Mouse (Mus musculus): ENCODE data around the gene Trit1. TPM values are rescaled to one million over a fixed set of nuclear protein-coding genes. Genes with fewer than 3 reads are reported as not detected.

Gene Trit1
- polyA plus RNA-seq, 1 experiment = 5.0 TPM

DNA sequence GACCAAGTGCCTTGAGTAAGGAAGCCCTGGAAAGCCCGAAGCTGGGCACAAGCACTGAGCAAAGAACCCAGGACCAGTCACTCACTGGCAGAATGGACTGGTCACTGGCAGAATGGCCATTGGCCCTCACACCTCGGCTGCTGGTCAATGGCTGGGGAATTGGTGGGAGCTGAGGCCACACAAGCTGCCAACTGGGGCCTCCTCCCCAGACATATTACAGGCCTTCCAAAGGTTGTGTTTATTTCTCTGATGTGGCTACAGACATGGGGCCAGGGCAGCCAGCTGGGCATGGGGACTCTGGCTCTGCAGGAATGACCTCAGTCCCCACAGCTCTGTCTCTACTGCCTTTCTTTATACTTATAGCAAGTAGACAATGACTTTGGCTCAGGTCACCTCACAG lies 37.5 kb upstream of the Trit1 start:
- Histone ChIP-seq H3K4me3 (ENCODE audit: extremely low read depth, insufficient read depth, insufficient read length) (no peak overlapping the region), H3K36me3 (ENCODE audit: control insufficient read depth, insufficient read depth, low read length) (no peaks in the 10 kb centered on the region), H3K27ac (ENCODE audit: insufficient read depth, low read length) (no peak overlapping the region), H3K27me3 (ENCODE audit: control insufficient read depth, insufficient read depth, low read length) (no peaks in the 10 kb centered on the region), H3K4me1 (ENCODE audit: control insufficient read depth, insufficient read depth, insufficient read length) (peaks cover 3% of the 10 kb centered on the region; the same call in 1 of the 2 replicates)
- no peak for TF ChIP-seq POLR2A (IDR thresholded peaks at IDR 0.05; ENCODE audit: low read depth, low read length)
- no peak for DNase-seq (ENCODE audit: low read depth in 1 of 2, low spot score in 2 of 2)
- WGBS = 88% methylated on average over 2 of the region's 2 CpGs

DNA sequence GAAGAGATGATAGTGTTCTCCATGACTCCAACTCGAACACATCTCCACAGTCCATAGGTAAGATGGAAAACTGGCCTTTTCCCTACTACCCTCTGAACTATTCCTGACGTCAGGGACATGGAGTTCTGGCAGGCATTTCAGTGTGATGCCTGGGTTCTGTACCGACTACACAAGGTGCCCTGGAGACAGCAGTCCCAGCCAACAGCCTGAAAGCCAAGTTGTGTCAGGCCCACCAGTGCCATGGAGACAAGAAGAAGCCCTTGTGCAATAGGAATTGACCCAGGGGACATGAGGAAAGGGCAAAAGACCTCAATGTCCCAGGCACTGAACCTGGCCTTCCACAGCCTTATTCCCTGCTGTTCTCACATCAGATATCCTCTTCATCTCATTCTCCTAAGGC lies 36.6 kb upstream of the Trit1 start:
- H3K36me3 ChIP-seq (ENCODE audit: control insufficient read depth, insufficient read depth, low read length) = no peaks in the 10 kb centered on the region
- DNase-seq (ENCODE audit: low read depth in 1 of 2, low spot score in 2 of 2) = no peak
- H3K4me1 ChIP-seq (ENCODE audit: control insufficient read depth, insufficient read depth, insufficient read length) = peaks cover 3% of the 10 kb centered on the region; the same call in 1 of the 2 replicates
- TF ChIP-seq CTCF (IDR thresholded peaks at IDR 0.05; ENCODE audit: extremely low read depth, insufficient read depth, insufficient read length, insufficient replicate concordance) = no peak
- TF ChIP-seq POLR2A (IDR thresholded peaks at IDR 0.05; ENCODE audit: low read depth, low read length) = no peak
- H3K27ac ChIP-seq (ENCODE audit: insufficient read depth, low read length) = no peak overlapping the region
- WGBS = 85% methylated on average over 3 of the region's 3 CpGs
- H3K4me3 ChIP-seq (ENCODE audit: extremely low read depth, insufficient read depth, insufficient read length) = no peak overlapping the region
- no peaks in the 10 kb centered on the region for H3K27me3 ChIP-seq (ENCODE audit: control insufficient read depth, insufficient read depth, low read length)

DNA sequence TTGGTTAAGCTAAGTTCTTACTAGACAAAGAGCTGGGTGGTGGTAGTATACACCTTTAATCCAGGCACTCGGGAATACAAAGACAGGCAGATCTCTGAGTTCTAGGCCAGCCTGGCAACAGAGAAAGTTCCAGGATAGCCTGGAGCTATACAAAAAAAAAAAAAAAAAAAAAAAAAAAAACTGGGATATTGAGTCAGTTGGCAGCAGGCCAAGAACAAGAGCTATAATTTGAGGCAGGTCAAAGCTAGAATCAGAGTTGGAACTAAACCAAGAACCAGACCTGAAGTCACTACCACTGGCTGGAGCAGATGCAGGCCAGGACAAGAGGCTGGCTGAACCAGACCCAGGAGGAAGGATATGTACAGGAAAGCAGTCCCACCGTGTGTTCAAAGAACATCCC lies 35.7 kb upstream of the Trit1 start:
- Histone ChIP-seq H3K36me3 (ENCODE audit: control insufficient read depth, insufficient read depth, low read length) (no peaks in the 10 kb centered on the region), H3K27ac (ENCODE audit: insufficient read depth, low read length) (no peak overlapping the region), H3K4me3 (ENCODE audit: extremely low read depth, insufficient read depth, insufficient read length) (no peak overlapping the region), H3K4me1 (ENCODE audit: control insufficient read depth, insufficient read depth, insufficient read length) (peaks cover 3% of the 10 kb centered on the region; the same call in 1 of the 2 replicates), H3K27me3 (ENCODE audit: control insufficient read depth, insufficient read depth, low read length) (no peaks in the 10 kb centered on the region)
- 80% methylated on average over 2 of the region's 2 CpGs for WGBS
- TF ChIP-seq CTCF (IDR thresholded peaks at IDR 0.05; ENCODE audit: extremely low read depth, insufficient read depth, insufficient read length, insufficient replicate concordance) = no peak
- no peak for TF ChIP-seq POLR2A (IDR thresholded peaks at IDR 0.05; ENCODE audit: low read depth, low read length)
- DNase-seq (ENCODE audit: low read depth in 1 of 2, low spot score in 2 of 2) = no peak

DNA sequence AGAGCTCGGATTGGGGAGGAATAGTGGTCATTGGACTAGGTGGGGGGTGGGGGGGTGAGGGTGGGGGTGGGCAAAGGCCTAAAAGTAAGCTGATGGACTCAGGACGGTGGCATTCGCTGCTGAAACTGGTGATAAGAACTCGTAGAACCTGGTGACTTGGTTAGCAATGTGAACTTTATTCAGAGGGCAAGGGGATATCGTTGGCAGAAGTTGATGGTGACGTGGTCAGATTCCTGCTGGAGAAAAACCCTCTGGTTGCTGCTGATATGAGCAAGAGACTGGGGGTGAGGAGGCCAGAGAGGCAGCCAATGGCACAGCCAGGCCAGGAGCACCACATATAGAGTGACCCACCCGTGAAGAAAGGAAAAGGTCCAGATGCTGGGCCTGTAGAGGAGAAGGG lies 35.2 kb upstream of the Trit1 start:
- H3K27ac ChIP-seq (ENCODE audit: insufficient read depth, low read length) = no peak overlapping the region
- no peaks in the 10 kb centered on the region for H3K27me3 ChIP-seq (ENCODE audit: control insufficient read depth, insufficient read depth, low read length)
- DNase-seq (ENCODE audit: low read depth in 1 of 2, low spot score in 2 of 2) = no peak
- H3K36me3 ChIP-seq (ENCODE audit: control insufficient read depth, insufficient read depth, low read length) = no peaks in the 10 kb centered on the region
- 86% methylated on average over 7 of the region's 7 CpGs for WGBS
- H3K4me1 ChIP-seq (ENCODE audit: control insufficient read depth, insufficient read depth, insufficient read length) = peaks cover 3% of the 10 kb centered on the region; the same call in 1 of the 2 replicates
- H3K4me3 ChIP-seq (ENCODE audit: extremely low read depth, insufficient read depth, insufficient read length) = no peak overlapping the region
- no peak for TF ChIP-seq CTCF (IDR thresholded peaks at IDR 0.05; ENCODE audit: extremely low read depth, insufficient read depth, insufficient read length, insufficient replicate concordance)
- TF ChIP-seq POLR2A (IDR thresholded peaks at IDR 0.05; ENCODE audit: low read depth, low read length) = no peak

DNA sequence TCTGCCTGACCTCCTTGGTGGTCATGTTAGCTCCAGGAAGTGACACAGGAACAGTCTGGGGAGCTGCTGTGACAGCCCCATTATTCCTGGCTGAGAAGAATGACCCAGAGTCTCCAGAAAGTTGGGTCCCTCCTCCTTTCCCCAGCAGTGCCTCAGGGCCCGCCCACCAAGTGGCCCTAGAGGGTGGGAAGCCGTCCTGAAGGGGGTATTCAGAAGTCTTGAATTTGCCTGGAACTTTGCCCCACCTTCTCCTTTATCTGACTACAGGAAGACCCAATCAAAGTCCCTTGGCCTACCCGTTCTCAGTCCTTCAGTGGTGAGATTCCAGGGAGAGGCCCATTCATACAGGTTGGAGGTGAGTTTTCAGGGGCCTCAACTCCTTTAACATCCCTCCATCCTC lies 34.5 kb upstream of the Trit1 start:
- H3K4me1 ChIP-seq (ENCODE audit: control insufficient read depth, insufficient read depth, insufficient read length) = peaks cover 3% of the 10 kb centered on the region; the same call in 1 of the 2 replicates
- 78% methylated on average over 3 of the region's 3 CpGs for WGBS

DNA sequence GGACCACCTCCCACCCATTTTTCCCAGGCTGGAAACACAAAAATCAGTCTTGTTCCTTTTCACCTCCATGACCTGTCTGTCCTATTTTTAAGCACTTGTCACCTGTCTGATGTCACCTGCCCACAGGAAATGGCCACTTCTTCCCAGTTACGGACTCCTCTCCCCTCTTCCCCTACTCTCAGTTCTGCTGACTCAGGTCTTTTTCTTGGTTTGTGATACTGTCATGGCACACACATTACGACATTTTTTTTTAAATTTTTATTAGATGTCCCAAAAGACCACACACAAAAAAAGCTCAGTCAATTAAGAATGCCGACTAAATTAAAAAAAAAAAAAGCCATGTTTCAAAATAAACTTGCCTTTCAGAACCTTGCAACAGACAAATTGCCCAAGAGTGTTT lies 33.9 kb upstream of the Trit1 start:
- Histone ChIP-seq H3K27me3 (ENCODE audit: control insufficient read depth, insufficient read depth, low read length) (no peaks in the 10 kb centered on the region), H3K36me3 (ENCODE audit: control insufficient read depth, insufficient read depth, low read length) (no peaks in the 10 kb centered on the region), H3K4me3 (ENCODE audit: extremely low read depth, insufficient read depth, insufficient read length) (no peak overlapping the region), H3K27ac (ENCODE audit: insufficient read depth, low read length) (no peak overlapping the region), H3K4me1 (ENCODE audit: control insufficient read depth, insufficient read depth, insufficient read length) (peaks cover 3% of the 10 kb centered on the region; the same call in 1 of the 2 replicates)
- TF ChIP-seq CTCF (IDR thresholded peaks at IDR 0.05; ENCODE audit: extremely low read depth, insufficient read depth, insufficient read length, insufficient replicate concordance) (no peak), POLR2A (IDR thresholded peaks at IDR 0.05; ENCODE audit: low read depth, low read length) (no peak)
- DNase-seq (ENCODE audit: low read depth in 1 of 2, low spot score in 2 of 2) = no peak
- 60% methylated on average over 3 of the region's 3 CpGs for WGBS

More for the DNA sequence above, 34.5 kb upstream of the Trit1 start:
- no peak overlapping the region for H3K4me3 ChIP-seq (ENCODE audit: extremely low read depth, insufficient read depth, insufficient read length)
- no peak for DNase-seq (ENCODE audit: low read depth in 1 of 2, low spot score in 2 of 2)
- no peak for TF ChIP-seq CTCF (IDR thresholded peaks at IDR 0.05; ENCODE audit: extremely low read depth, insufficient read depth, insufficient read length, insufficient replicate concordance)
- no peak for TF ChIP-seq POLR2A (IDR thresholded peaks at IDR 0.05; ENCODE audit: low read depth, low read length)
- H3K27ac ChIP-seq (ENCODE audit: insufficient read depth, low read length) = no peak overlapping the region
- H3K27me3 ChIP-seq (ENCODE audit: control insufficient read depth, insufficient read depth, low read length) = no peaks in the 10 kb centered on the region
- H3K36me3 ChIP-seq (ENCODE audit: control insufficient read depth, insufficient read depth, low read length) = no peaks in the 10 kb centered on the region

DNA sequence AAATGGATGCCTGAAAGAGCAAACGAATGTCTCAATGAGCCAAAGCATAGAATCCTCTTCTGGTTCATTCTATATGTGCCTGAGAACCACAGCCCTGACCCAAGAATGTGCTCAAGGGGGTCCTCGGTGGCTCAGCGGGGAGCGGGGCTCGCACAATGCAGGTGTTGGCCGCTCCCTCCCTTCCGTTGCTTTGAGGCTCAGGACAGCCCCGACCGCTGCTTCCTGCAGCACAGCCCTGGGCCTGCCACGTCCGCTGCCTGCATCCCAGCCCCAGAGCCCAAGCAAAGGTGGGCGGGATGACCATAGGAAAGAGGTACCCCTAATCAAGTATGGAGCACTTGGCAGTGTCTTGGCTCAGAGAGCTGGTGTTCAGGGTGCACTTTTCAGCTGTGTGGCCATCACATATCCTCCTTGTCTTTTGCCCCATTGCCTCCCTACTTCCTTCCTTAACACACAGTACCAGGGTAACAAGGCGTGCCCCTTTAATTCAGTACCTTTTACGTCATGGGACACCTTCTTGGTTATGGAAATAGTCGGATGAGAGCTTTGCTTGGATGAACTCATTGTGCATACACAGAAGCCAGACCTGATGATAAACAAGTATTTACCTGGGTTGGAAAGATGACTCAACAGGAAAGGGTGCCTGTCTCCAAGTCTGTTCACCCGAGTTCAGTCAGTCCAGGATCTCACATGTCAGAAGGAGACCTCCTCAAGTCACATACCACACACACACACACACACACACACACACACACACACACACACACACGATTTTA lies 32.7 kb upstream of the Trit1 start:
- WGBS = 13% methylated on average over 17 of the region's 17 CpGs
- peaks cover 3% of the 10 kb centered on the region; the same call in 1 of the 2 replicates for H3K4me1 ChIP-seq (ENCODE audit: control insufficient read depth, insufficient read depth, insufficient read length)
- H3K27me3 ChIP-seq (ENCODE audit: control insufficient read depth, insufficient read depth, low read length) = no peaks in the 10 kb centered on the region
- no peak overlapping the region for H3K4me3 ChIP-seq (ENCODE audit: extremely low read depth, insufficient read depth, insufficient read length)
- no peak for TF ChIP-seq CTCF (IDR thresholded peaks at IDR 0.05; ENCODE audit: extremely low read depth, insufficient read depth, insufficient read length, insufficient replicate concordance)
- TF ChIP-seq POLR2A (IDR thresholded peaks at IDR 0.05; ENCODE audit: low read depth, low read length) = no peak
- H3K27ac ChIP-seq (ENCODE audit: insufficient read depth, low read length) = no peak overlapping the region
- peak in 1 of 2 experiments; percentile 13 for DNase-seq (ENCODE audit: low read depth in 1 of 2, low spot score in 2 of 2)
- H3K36me3 ChIP-seq (ENCODE audit: control insufficient read depth, insufficient read depth, low read length) = no peaks in the 10 kb centered on the region
